Mouse (Mus musculus) embryonic facial prominence, embryonic 14.5 days (tissue): Measurements from ENCODE around the gene Ankrd9. TPM values are rescaled to one million over a fixed set of nuclear protein-coding genes. Genes with fewer than 3 reads are reported as not detected.

Experiments
- ATAC-seq: fragments of 200-750 bp; cut with Nextera tagmentation; 2 replicates; pipeline ENCODE4 v1.8.0; 2017; ENCODE audit warnings: low read depth, moderate number of reproducible peaks, moderate TSS enrichment
- DNase-seq: peaks from one replicate; pipeline ENCODE4 v3.0.0-alpha.2; 2015; ENCODE audit warnings: low spot score
- H3K27ac ChIP-seq: fragments of 300-500 bp; sonication (generic); replicated peaks from 2 replicates; pipeline ENCODE4 v1.5.1; 2014; ENCODE audit warnings: low read depth, mild to moderate bottlenecking, low read length, moderate library complexity
- H3K27me3 ChIP-seq: fragments of 300-500 bp; sonication (generic); replicated peaks from 2 replicates; pipeline ENCODE4 v1.6.1; 2014; ENCODE audit warnings: low read length; ENCODE audit not compliant: control insufficient read depth, insufficient read depth
- H3K36me3 ChIP-seq: fragments of 300-500 bp; sonication (generic); 2 replicates; pipeline ENCODE4 v1.6.1; 2014; ENCODE audit warnings: low read length, mixed read lengths; ENCODE audit not compliant: control insufficient read depth, insufficient read depth
- H3K4me1 ChIP-seq: fragments of 300-500 bp; sonication (generic); 2 replicates; pipeline ENCODE4 v1.6.1; 2014; ENCODE audit warnings: antibody characterized with exemption, low read length; ENCODE audit not compliant: control insufficient read depth, insufficient read depth
- H3K4me2 ChIP-seq: fragments of 300-500 bp; sonication (generic); 2 replicates; pipeline ENCODE4 v1.6.1; 2014; ENCODE audit warnings: low read depth, mild to moderate bottlenecking, low read length, moderate library complexity, mixed read lengths
- H3K4me3 ChIP-seq: fragments of 300-500 bp; sonication (generic); 2 replicates; pipeline ENCODE4 v1.5.1; 2014; ENCODE audit warnings: low read depth, mild to moderate bottlenecking, low read length
- H3K9ac ChIP-seq: fragments of 300-500 bp; sonication (generic); 2 replicates; pipeline ENCODE4 v1.6.1; 2014; ENCODE audit warnings: low read depth, mild to moderate bottlenecking, low read length, moderate library complexity, mixed read lengths
- H3K9me3 ChIP-seq: fragments of 300-500 bp; sonication (generic); 2 replicates; pipeline ENCODE4 v1.6.1; 2016; ENCODE audit warnings: low read length; ENCODE audit not compliant: control insufficient read depth
- WGBS: fragments of 180-500 bp; shearing (Covaris S2); extraction: QIAGEN DNeasy Blood & Tissue Kit; methylation state at CpG from one replicate; pipeline ENCODE4 v1.1.7; 2014; 5-methylcytosine and 5-hydroxymethylcytosine counted together
- polyA plus RNA-seq: library from polyadenylated mRNA; unstranded; fragments of >200 nt; fragmentation: Nextera tagmentation; extraction: Ambion mirVana; gene quantifications from 2 replicates; pipeline ENCODE4 v1.2.1, GENCODE M21; 2014

The Ankrd9 gene
- polyA plus RNA-seq, 1 experiment from 2014 or later: 13.2 TPM

DNA sequence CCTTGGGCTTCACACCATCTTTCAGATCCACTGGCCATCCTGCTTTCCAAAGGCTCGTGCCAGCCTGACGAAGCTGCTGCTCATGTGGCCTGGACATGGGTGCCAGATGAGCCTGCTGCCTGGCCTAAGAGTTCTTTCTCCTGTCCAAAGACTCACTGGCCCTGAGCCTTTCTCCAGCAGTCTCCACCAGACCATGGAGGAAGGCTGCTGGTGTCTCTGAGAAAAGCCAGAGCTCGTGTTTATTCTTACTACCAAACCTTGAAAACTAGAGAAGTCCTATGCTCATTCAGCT is 30.0 kb downstream of the Ankrd9 start:
- DNase-seq (no peak), ATAC-seq (no peak)
- Histone ChIP-seq H3K4me2 (no peak overlapping the region), H3K27me3 (no peaks in the 10 kb centered on the region), H3K27ac (no peak overlapping the region), H3K4me3 (no peak overlapping the region), H3K36me3 (peaks cover 35% of the 10 kb centered on the region; the same call in 1 of the 2 replicates), H3K9ac (no peak overlapping the region), H3K9me3 (no peaks in the 10 kb centered on the region), H3K4me1 (no peaks in the 10 kb centered on the region)
- WGBS: 87% methylated on average over 3 of the region's 3 CpGs

GRCm38 (mm10) chr12:110948082-110948909 is 30.5 kb downstream of the Ankrd9 start:
- 87% methylated on average over 6 of the region's 6 CpGs for WGBS
- no peak for DNase-seq
- peaks cover 35% of the 10 kb centered on the region; the same call in 1 of the 2 replicates for H3K36me3 ChIP-seq
- H3K9me3 ChIP-seq: no peaks in the 10 kb centered on the region
- no peak overlapping the region for H3K4me3 ChIP-seq
- H3K4me1 ChIP-seq: no peaks in the 10 kb centered on the region
- ATAC-seq: no peak
- no peak overlapping the region for H3K9ac ChIP-seq
- no peak overlapping the region for H3K4me2 ChIP-seq
- no peak overlapping the region for H3K27ac ChIP-seq
- H3K27me3 ChIP-seq: no peaks in the 10 kb centered on the region

- no peak for DNase-seq
- WGBS: 85% methylated on average over 7 of the region's 7 CpGs
- Histone ChIP-seq H3K36me3 (peaks cover 42% of the 10 kb centered on the region; the same call in 1 of the 2 replicates), H3K4me3 (no peak overlapping the region), H3K9ac (no peak overlapping the region), H3K27ac (no peak overlapping the region), H3K9me3 (no peaks in the 10 kb centered on the region), H3K4me1 (no peaks in the 10 kb centered on the region), H3K27me3 (no peaks in the 10 kb centered on the region), H3K4me2 (no peak overlapping the region)
- ATAC-seq: no peak
Observed at GRCm38 (mm10) chr12:110946216-110946615, 32.6 kb downstream of the Ankrd9 start.

- ATAC-seq: no peak; the same call in 1 of the 2 replicates
- Histone ChIP-seq H3K9me3 (no peaks in the 10 kb centered on the region), H3K36me3 (peaks cover 44% of the 10 kb centered on the region), H3K4me3 (no peak overlapping the region), H3K27me3 (no peaks in the 10 kb centered on the region), H3K4me1 (no peaks in the 10 kb centered on the region), H3K4me2 (no peak overlapping the region), H3K9ac (no peak overlapping the region), H3K27ac (no peak overlapping the region)
- peak; percentile 17 for DNase-seq
- WGBS: 81% methylated on average over 3 of the region's 3 CpGs
Observed at GRCm38 (mm10) chr12:110940869-110941268, 38.0 kb downstream of the Ankrd9 start.

GRCm38 (mm10) chr12:110939385-110939784 is 39.5 kb downstream of the Ankrd9 start:
- H3K36me3 ChIP-seq: peaks cover 37% of the 10 kb centered on the region

DNA sequence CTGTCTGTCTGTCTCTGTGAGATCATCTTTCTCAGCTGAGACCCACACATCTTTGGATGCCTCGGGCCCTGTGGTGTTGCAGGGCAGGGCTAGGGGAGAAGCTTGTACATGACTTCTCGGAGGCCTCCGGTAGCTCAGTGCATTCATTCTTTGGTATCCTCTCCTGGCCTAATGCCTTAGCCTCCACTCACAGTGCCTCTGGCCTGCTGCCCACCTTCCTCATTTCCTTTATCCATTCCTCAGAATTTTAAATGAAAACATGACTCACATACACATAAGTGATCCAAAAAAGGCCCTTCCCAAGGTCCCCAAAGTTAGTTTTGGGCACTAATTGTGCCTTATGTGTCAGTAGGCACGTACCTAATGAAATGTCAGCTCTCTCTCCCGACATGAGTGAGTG is 41.3 kb downstream of the Ankrd9 start:
- Histone ChIP-seq H3K9ac (no peak overlapping the region), H3K9me3 (no peaks in the 10 kb centered on the region), H3K36me3 (peaks cover 53% of the 10 kb centered on the region), H3K4me2 (no peak overlapping the region), H3K4me1 (no peaks in the 10 kb centered on the region), H3K4me3 (no peak overlapping the region), H3K27me3 (no peaks in the 10 kb centered on the region), H3K27ac (no peak overlapping the region)
- ATAC-seq (no peak), DNase-seq (no peak)
- WGBS: 84% methylated on average over 5 of the region's 5 CpGs

More at GRCm38 (mm10) chr12:110939385-110939784, 39.5 kb downstream of the Ankrd9 start:
- no peak overlapping the region for H3K4me2 ChIP-seq
- H3K27ac ChIP-seq: no peak overlapping the region
- H3K27me3 ChIP-seq: no peaks in the 10 kb centered on the region
- H3K9ac ChIP-seq: no peak overlapping the region
- no peak for ATAC-seq
- no peaks in the 10 kb centered on the region for H3K4me1 ChIP-seq
- no peak for DNase-seq
- WGBS: 95% methylated on average over 5 of the region's 5 CpGs
- no peak overlapping the region for H3K4me3 ChIP-seq
- no peaks in the 10 kb centered on the region for H3K9me3 ChIP-seq

DNA sequence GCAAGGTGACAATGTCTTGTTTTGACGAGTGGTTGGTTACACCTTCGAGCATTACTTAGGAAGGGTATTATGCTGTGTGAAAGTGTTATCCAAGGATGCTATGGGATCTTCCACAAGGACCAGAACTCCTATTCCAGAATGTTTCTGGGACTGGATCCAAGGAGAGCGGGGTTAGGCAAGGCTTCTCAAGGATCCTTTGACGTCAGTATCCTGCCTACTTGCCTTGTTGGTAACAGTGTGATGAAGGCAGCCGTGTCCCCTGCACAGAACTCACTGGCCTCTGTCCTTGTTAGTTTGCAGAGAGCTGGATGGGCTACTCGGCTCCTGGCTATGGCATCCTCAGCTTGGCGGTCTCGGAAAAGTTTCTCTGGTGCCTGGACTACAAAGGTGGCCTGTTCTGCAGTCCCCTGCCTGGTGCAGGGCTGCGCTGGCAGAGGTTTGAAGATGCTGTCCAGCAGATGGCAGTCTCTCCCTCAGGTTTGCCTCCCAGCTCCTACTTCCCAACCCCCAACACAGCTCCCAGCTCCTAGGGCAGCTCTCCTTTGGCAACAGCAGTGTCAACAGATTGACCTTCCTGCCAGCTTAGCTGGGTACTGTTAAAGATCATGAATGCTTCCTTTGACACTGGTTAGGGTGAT is 42.7 kb downstream of the Ankrd9 start:
- DNase-seq (peak; percentile 90), ATAC-seq (peak; percentile 86)
- H3K9me3 ChIP-seq: no peaks in the 10 kb centered on the region
- H3K36me3 ChIP-seq: peaks cover 56% of the 10 kb centered on the region
- H3K27me3 ChIP-seq: no peaks in the 10 kb centered on the region
- H3K4me2 ChIP-seq: no peak overlapping the region
- H3K4me3 ChIP-seq: no peak overlapping the region
- no peak overlapping the region for H3K9ac ChIP-seq
- 56% methylated on average over 9 of the region's 9 CpGs for WGBS
- no peak overlapping the region for H3K27ac ChIP-seq
- H3K4me1 ChIP-seq: no peaks in the 10 kb centered on the region

DNA sequence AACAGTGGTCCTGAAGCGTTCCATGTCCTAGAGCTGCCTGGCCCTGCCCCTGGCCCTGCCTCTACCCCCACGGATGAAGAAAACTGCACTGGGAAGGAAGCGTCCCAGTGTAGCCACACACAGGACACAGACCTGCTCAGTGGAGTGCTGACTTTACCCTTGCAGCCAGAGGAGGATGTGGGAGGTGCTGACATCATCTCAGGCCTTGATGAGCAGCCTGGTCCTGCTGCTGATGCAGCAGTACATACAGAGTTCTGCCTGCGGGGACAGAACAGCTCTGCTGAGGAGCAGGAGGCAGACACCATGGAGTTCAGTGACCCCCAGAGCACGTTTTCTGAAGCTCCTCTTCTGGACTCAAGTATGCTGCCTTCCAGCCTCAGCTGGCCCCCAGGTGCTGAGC is 46.0 kb downstream of the Ankrd9 start:
- Histone ChIP-seq H3K36me3 (peaks cover 31% of the 10 kb centered on the region), H3K27me3 (no peaks in the 10 kb centered on the region), H3K4me1 (no peaks in the 10 kb centered on the region), H3K27ac (no peak overlapping the region), H3K9me3 (no peaks in the 10 kb centered on the region), H3K4me3 (no peak overlapping the region), H3K4me2 (no peak overlapping the region), H3K9ac (no peak overlapping the region)
- DNase-seq (no peak), ATAC-seq (no peak)
- 70% methylated on average over 4 of the region's 5 CpGs for WGBS
